In the genomic region with DNA sequence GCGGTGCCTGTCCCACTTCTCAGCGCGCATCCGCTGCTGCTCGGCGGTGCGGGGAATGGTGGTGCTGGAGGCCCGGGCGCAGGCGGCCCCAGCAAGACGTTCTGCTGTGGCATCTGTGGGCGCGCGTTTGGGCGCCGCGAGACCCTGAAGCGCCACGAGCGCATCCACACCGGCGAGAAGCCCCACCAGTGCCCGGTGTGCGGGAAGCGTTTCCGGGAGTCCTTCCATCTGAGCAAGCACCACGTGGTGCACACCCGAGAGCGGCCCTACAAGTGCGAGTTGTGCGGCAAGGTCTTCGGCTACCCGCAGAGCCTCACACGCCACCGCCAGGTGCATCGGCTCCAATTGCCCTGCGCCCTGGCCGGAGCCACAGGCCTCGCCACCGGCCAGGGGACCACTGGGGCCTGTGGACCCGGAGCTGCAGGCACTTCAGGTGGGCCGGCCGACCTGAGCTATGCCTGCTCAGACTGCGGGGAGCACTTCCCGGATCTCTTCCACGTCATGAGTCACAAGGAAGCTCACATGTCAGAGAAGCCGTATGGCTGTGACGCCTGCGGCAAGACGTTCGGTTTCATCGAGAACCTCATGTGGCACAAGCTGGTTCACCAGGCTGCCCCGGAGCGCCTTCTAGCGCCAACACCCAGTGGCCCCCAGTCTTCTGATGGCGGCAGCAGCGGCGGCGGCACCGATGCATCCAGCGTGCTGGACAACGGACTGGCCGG, we compare ENCODE assay signal across 18 mouse cellular contexts. TPM values are rescaled to one million over a fixed set of nuclear protein-coding genes. Genes with fewer than 3 reads are reported as not detected.
A peak's percentile ranks its signal among the peaks of the same experiment; 100 is the strongest.
DNase-seq lines count a peak whose midpoint lies in the region; ATAC-seq and TF ChIP-seq lines count a peak whose summit lies in the region.
"Had no signal": no experiment of that assay in that cellular context is flagged by ENCODE, and none has a peak within 500 bp of the region (broad histone marks: within the 10 kb centered on the region; RNA-seq: fewer than 3 reads in every experiment).

No protein-coding gene starts in this region.

- H3K27me3 ChIP-seq in hindbrain, embryonic 11.5 days (ENCODE audit: control insufficient read depth, insufficient read depth, low read length) = no peaks in the 10 kb centered on the region
- no peaks in the 10 kb centered on the region for H3K27me3 ChIP-seq in hindbrain, embryonic 12.5 days
- H3K27me3 ChIP-seq in E14TG2a.4 (ENCODE audit: insufficient read depth, low read length) = peaks cover 75% of the 10 kb centered on the region
- H3K27me3 ChIP-seq in intestine, embryonic 15.5 days (replicated peaks) = no peaks in the 10 kb centered on the region

- TF ChIP-seq CTCF in E14TG2a.4 (conservative IDR thresholded peaks at IDR 0.05; ENCODE audit: low read length) = no peak

- no peak overlapping the region for H3K4me2 ChIP-seq in hindbrain, embryonic 11.5 days (replicated peaks; ENCODE audit: low read depth, low read length)
- H3K4me2 ChIP-seq in hindbrain, embryonic 12.5 days (replicated peaks) = no peak overlapping the region
- H3K4me2 ChIP-seq in intestine, embryonic 15.5 days (replicated peaks) = no peak overlapping the region

- H3K27ac ChIP-seq in hindbrain, embryonic 11.5 days (ENCODE audit: low read depth, low read length) = no peak overlapping the region
- H3K27ac ChIP-seq in hindbrain, embryonic 12.5 days = no peak overlapping the region
- H3K27ac ChIP-seq in intestine, embryonic 15.5 days = no peak overlapping the region

- WGBS in hindbrain, embryonic 11.5 days = 82% methylated on average over 63 of the region's 63 CpGs
- WGBS in hindbrain, embryonic 12.5 days = 83% methylated on average over 63 of the region's 63 CpGs
- WGBS in intestine, embryonic 15.5 days = 85% methylated on average over 63 of the region's 63 CpGs

- no peak overlapping the region for H3K4me3 ChIP-seq in hindbrain, embryonic 11.5 days (ENCODE audit: low read depth, low read length)
- no peak overlapping the region for H3K4me3 ChIP-seq in hindbrain, embryonic 12.5 days
- H3K4me3 ChIP-seq in E14TG2a.4 (replicated peaks; ENCODE audit: low read length) = peak overlapping the region; percentile 79
- 0 out of 2 replicates have a peak overlapping the region, but pooled peaks have one; percentile 0 for H3K4me3 ChIP-seq in intestine, embryonic 15.5 days (replicated peaks)

- ATAC-seq in hindbrain, embryonic 11.5 days (ENCODE audit: low FRiP score) = 0 out of 2 replicates have a peak, but pooled peaks have one; percentile 10
- no peak for ATAC-seq in hindbrain, embryonic 12.5 days (ENCODE audit: low FRiP score)
- ATAC-seq in intestine, embryonic 15.5 days = no peak
- ATAC-seq in frontal cortex, adult (ENCODE audit: low TSS enrichment) = no peak
- ATAC-seq: forebrain, postnatal 0 days; inflammation-experienced regulatory T-cells, adult 6 months had no signal

- DNase-seq in cerebellum, adult 9-11 months = peak; percentile 32
- no peak for DNase-seq in cerebellum, adult 8-10 months
- no peak for DNase-seq in hindbrain, embryonic 11.5 days (ENCODE audit: low spot score)
- no peak for DNase-seq in thymus, postnatal 4 days
- DNase-seq: adrenal gland, postnatal 25 days; cerebellum, postnatal 36 days; forebrain, postnatal 0 days; gastrocnemius, postnatal 14 days; heart, postnatal 10 days; kidney, postnatal 10 days; lung, adult 2 months; right cerebral cortex, postnatal 25 days had no signal

- H3K36me3 ChIP-seq in hindbrain, embryonic 11.5 days (ENCODE audit: control insufficient read depth, insufficient read depth, low read length) = peaks cover 50% of the 10 kb centered on the region
- H3K36me3 ChIP-seq in hindbrain, embryonic 12.5 days = peaks cover 92% of the 10 kb centered on the region
- H3K36me3 ChIP-seq in E14TG2a.4 (ENCODE audit: insufficient read depth, low read length) = peaks cover 53% of the 10 kb centered on the region
- peaks cover 82% of the 10 kb centered on the region for H3K36me3 ChIP-seq in intestine, embryonic 15.5 days

- H3K4me1 ChIP-seq in hindbrain, embryonic 11.5 days (replicated peaks; ENCODE audit: control insufficient read depth, insufficient read depth, low read length) = no peaks in the 10 kb centered on the region
- H3K4me1 ChIP-seq in hindbrain, embryonic 12.5 days = no peaks in the 10 kb centered on the region
- H3K4me1 ChIP-seq in E14TG2a.4 (replicated peaks; ENCODE audit: low read depth, low read length) = peaks cover 36% of the 10 kb centered on the region
- no peaks in the 10 kb centered on the region for H3K4me1 ChIP-seq in intestine, embryonic 15.5 days (replicated peaks)

- peaks cover 13% of the 10 kb centered on the region for H3K9me3 ChIP-seq in hindbrain, embryonic 11.5 days (ENCODE audit: control insufficient read depth, low read length)
- peaks cover 35% of the 10 kb centered on the region for H3K9me3 ChIP-seq in hindbrain, embryonic 12.5 days (replicated peaks)
- H3K9me3 ChIP-seq in E14TG2a.4 (ENCODE audit: low read length) = no peaks in the 10 kb centered on the region
- H3K9me3 ChIP-seq in intestine, embryonic 15.5 days = peaks cover 29% of the 10 kb centered on the region

- H3K9ac ChIP-seq in hindbrain, embryonic 11.5 days (ENCODE audit: low read depth, low read length) = no peak overlapping the region
- no peak overlapping the region for H3K9ac ChIP-seq in hindbrain, embryonic 12.5 days
- H3K9ac ChIP-seq in intestine, embryonic 15.5 days = no peak overlapping the region
- H3K9ac ChIP-seq: forebrain, postnatal 0 days had no signal

RNA-seq across cellular contexts. Expression of a gene that starts 3.2 kb away (rescaled TPM):
- not detected in 2 replicates for polyA plus RNA-seq in hindbrain, embryonic 11.5 days (2014; fragmentation: Nextera tagmentation; extraction: Ambion mirVana)
- polyA plus RNA-seq in hindbrain, embryonic 12.5 days (2016; fragmentation: Nextera tagmentation; extraction: Ambion mirVana) = 0.44 TPM in 1 of 2 replicates, not detected in the other
- polyA plus RNA-seq in intestine, embryonic 15.5 days (2015; fragmentation: Nextera tagmentation; extraction: Ambion mirVana) = not detected in 2 replicates
- polyA plus RNA-seq: embryonic facial prominence, embryonic 14.5 days; forebrain, postnatal 0 days; inflammation-experienced regulatory T-cells, adult 6 months; lung, adult 2 months had no signal

RNA-seq across cellular contexts. Expression of a gene that starts 7.5 kb away (rescaled TPM):
- 3.1 and 4.3 TPM in 2 replicates for polyA plus RNA-seq in hindbrain, embryonic 11.5 days (2014; fragmentation: Nextera tagmentation; extraction: Ambion mirVana)
- 6.1 and 6.9 TPM in 2 replicates for polyA plus RNA-seq in hindbrain, embryonic 12.5 days (2016; fragmentation: Nextera tagmentation; extraction: Ambion mirVana)
- polyA plus RNA-seq in intestine, embryonic 15.5 days (2015; fragmentation: Nextera tagmentation; extraction: Ambion mirVana) = 6.0 and 6.5 TPM in 2 replicates

RNA-seq across cellular contexts. Expression of a gene that starts 10.4 kb away (rescaled TPM):
- polyA plus RNA-seq in hindbrain, embryonic 11.5 days (2014; fragmentation: Nextera tagmentation; extraction: Ambion mirVana) = 7.2 and 8.6 TPM in 2 replicates
- polyA plus RNA-seq in hindbrain, embryonic 12.5 days (2016; fragmentation: Nextera tagmentation; extraction: Ambion mirVana) = 17.4 and 19.9 TPM in 2 replicates
- polyA plus RNA-seq in intestine, embryonic 15.5 days (2015; fragmentation: Nextera tagmentation; extraction: Ambion mirVana) = 13.4 TPM in 2 replicates
- polyA plus RNA-seq: inflammation-experienced regulatory T-cells, adult 6 months had no signal

RNA-seq across cellular contexts. Expression of a gene that starts 10.5 kb away (rescaled TPM):
- 5.7 and 8.6 TPM in 2 replicates for polyA plus RNA-seq in hindbrain, embryonic 11.5 days (2014; fragmentation: Nextera tagmentation; extraction: Ambion mirVana)
- polyA plus RNA-seq in hindbrain, embryonic 12.5 days (2016; fragmentation: Nextera tagmentation; extraction: Ambion mirVana) = 9.0 and 9.3 TPM in 2 replicates
- polyA plus RNA-seq in intestine, embryonic 15.5 days (2015; fragmentation: Nextera tagmentation; extraction: Ambion mirVana) = 5.5 and 5.6 TPM in 2 replicates

RNA-seq across cellular contexts. Expression of a gene that starts 15.4 kb away (rescaled TPM):
- 0.19 and 1.8 TPM in 2 replicates for polyA plus RNA-seq in hindbrain, embryonic 11.5 days (2014; fragmentation: Nextera tagmentation; extraction: Ambion mirVana)
- polyA plus RNA-seq in hindbrain, embryonic 12.5 days (2016; fragmentation: Nextera tagmentation; extraction: Ambion mirVana) = 0.32 TPM in 1 of 2 replicates, not detected in the other
- polyA plus RNA-seq in intestine, embryonic 15.5 days (2015; fragmentation: Nextera tagmentation; extraction: Ambion mirVana) = 1.6 TPM in 2 replicates
- polyA plus RNA-seq: lung, adult 2 months had no signal

Comparison
In these comparisons a context has a peak if more than half of its experiments do, and no peak if none do; other contexts are left out.
1. H3K4me3 ChIP-seq: peak in E14TG2a.4 (single experiment) and intestine, embryonic 15.5 days (single experiment); none in hindbrain, embryonic 11.5 days (single experiment) and hindbrain, embryonic 12.5 days (single experiment).